Mouse (Mus musculus) left cerebral cortex, adult 9 months (tissue): ENCODE measurements at regions not wholly inside any gene's neighbourhood (a gene's known extent, or its start where the extent isn't known, plus 50 kb on each side); places are given as distances from the start of the nearest gene placed in this dataset.
A peak's percentile ranks its signal among the peaks of the same experiment; 100 is the strongest.

Experiments used
- DNase-seq, 2 experiments: peaks; one replicate each; pipeline ENCODE4 v3.0.0; 2022; ENCODE audit warnings: low spot score in 2 of 2

- peak in 1 of 2 experiments; percentile 3 for DNase-seq
These were observed 226.3 kb upstream of the Bche start for GRCm38 (mm10) chr3:73934491-73934890.

- DNase-seq, result no peak
These were observed 224.0 kb upstream of the Bche start for GRCm38 (mm10) chr3:73932185-73932584.
